Comparison of ENCODE assay signal across 8 mouse cellular contexts in genomic region chr7:143706697-143707438, GRCm38 (mm10). TPM values are rescaled to one million over a fixed set of nuclear protein-coding genes. Genes with fewer than 3 reads are reported as not detected.
DNase-seq lines count a peak whose midpoint lies in the region; ATAC-seq lines count a peak whose summit lies in the region.

No protein-coding gene starts in this region.

- 38% methylated on average over 7 of the region's 7 CpGs for WGBS in midbrain, embryonic 10.5 days

- peak; percentile 90 to 97 for DNase-seq in adrenal gland, adult (ENCODE audit: inconsistent age in 2 of 2, low spot score in 1 of 2)
- peak; percentile 96 for DNase-seq in embryo, embryonic 10 days (ENCODE audit: low spot score)
- DNase-seq in gastrocnemius, postnatal 14 days, result peak; percentile 91
- peak; percentile 68 to 95 for DNase-seq in left cerebral cortex, adult 9 months (ENCODE audit: low spot score in 2 of 2)
- peak; percentile 89 for DNase-seq in midbrain, embryonic 10.5 days (ENCODE audit: low spot score)
- peak; percentile 83 to 86 for DNase-seq in right cerebral cortex, postnatal 36 days (ENCODE audit: low spot score in 2 of 2)
- DNase-seq in urinary bladder, postnatal 4 days (ENCODE audit: low spot score in 2 of 2), result peak; percentile 82 to 94

- no peak overlapping the region for H3K27ac ChIP-seq in midbrain, embryonic 10.5 days (replicated peaks)

- H3K36me3 ChIP-seq in midbrain, embryonic 10.5 days, result peaks cover 19% of the 10 kb centered on the region

- no peak overlapping the region for H3K4me3 ChIP-seq in midbrain, embryonic 10.5 days

- H3K27me3 ChIP-seq in midbrain, embryonic 10.5 days (ENCODE audit: low read depth, poor library complexity, severe bottlenecking), result no peaks in the 10 kb centered on the region

- no peaks in the 10 kb centered on the region for H3K9me3 ChIP-seq in midbrain, embryonic 10.5 days (replicated peaks)

- intact Hi-C loops in gastrocnemius, postnatal 14 days (cut with DNase I; ENCODE audit: low total_unique reads), result loop anchor here (2.0 kb wide), 1 partner anchor 42 kb away; no protein-coding TSS in a partner anchor

- ATAC-seq in inflammation-experienced regulatory T-cells, adult 6 months, result peak; percentile 92

- no peaks in the 10 kb centered on the region for H3K4me1 ChIP-seq in midbrain, embryonic 10.5 days

RNA-seq across cellular contexts. Expression of gene Tnfrsf23, which starts 21.2 kb away (rescaled TPM):
- total RNA-seq in gastrocnemius, postnatal 14 days (2021), result 1 to 10 TPM; 3.2 to 4.0 TPM
- polyA plus RNA-seq in inflammation-experienced regulatory T-cells, adult 6 months (2017; shearing (Covaris generic)), result 1 to 10 TPM; 3.3 to 5.0 (median 4.4) TPM
- polyA plus RNA-seq in midbrain, embryonic 10.5 days (2016; fragmentation: Nextera tagmentation; extraction: Ambion mirVana), result 0.30 and 0.38 TPM in 2 replicates

RNA-seq across cellular contexts. Expression of gene Osbpl5, which starts 49.9 kb away (rescaled TPM):
- 10 to 100 TPM; 27.8 to 29.4 TPM for total RNA-seq in gastrocnemius, postnatal 14 days (2021)
- polyA plus RNA-seq in inflammation-experienced regulatory T-cells, adult 6 months (2017; shearing (Covaris generic)), result 10 to 100 TPM; 19.0 to 34.0 (median 31.8) TPM
- 11.1 and 16.3 TPM in 2 replicates for polyA plus RNA-seq in midbrain, embryonic 10.5 days (2016; fragmentation: Nextera tagmentation; extraction: Ambion mirVana)

RNA-seq across cellular contexts. Expression of gene Tnfrsf22, which starts 57.4 kb away (rescaled TPM):
- total RNA-seq in gastrocnemius, postnatal 14 days (2021), result 1 to 10 TPM; 1.5 to 3.0 TPM
- 10 to 100 TPM in 2 of 3 experiments, 1 to 10 TPM in 1; 6.9 to 21.9 (median 16.0) TPM for polyA plus RNA-seq in inflammation-experienced regulatory T-cells, adult 6 months (2017; shearing (Covaris generic))
- polyA plus RNA-seq in midbrain, embryonic 10.5 days (2016; fragmentation: Nextera tagmentation; extraction: Ambion mirVana), result 9.3 and 9.9 TPM in 2 replicates

RNA-seq across cellular contexts. Expression of gene Mrgprg, which starts 59.9 kb away (rescaled TPM):
- total RNA-seq in gastrocnemius, postnatal 14 days (2021), result not detected
- polyA plus RNA-seq in inflammation-experienced regulatory T-cells, adult 6 months (2017; shearing (Covaris generic)), result not detected
- not detected in 2 replicates for polyA plus RNA-seq in midbrain, embryonic 10.5 days (2016; fragmentation: Nextera tagmentation; extraction: Ambion mirVana)
